Mouse (Mus musculus) monocyte, adult 2 months (primary cell): ENCODE measurements around the gene Pou6f1.
"Not testable (repeated sequence)": the region's sequence is repeated elsewhere in the genome, so short reads cannot be mapped to it uniquely, and the experiment has no call there.

ENCODE experiments used
- DNase-seq, 2 experiments: peaks; one replicate each; pipeline ENCODE4 v3.0.0; 2022; ENCODE audit warnings: low spot score in 2 of 2, low read depth in 1 of 2

Gene Pou6f1

GRCm38 (mm10) chr15:100621671-100622070 is 21.9 kb upstream of the Pou6f1 start:
- DNase-seq: not testable (repeated sequence)

GRCm38 (mm10) chr15:100619200-100619599 is 19.4 kb upstream of the Pou6f1 start:
- DNase-seq: no peak

GRCm38 (mm10) chr15:100616221-100616620 is 16.4 kb upstream of the Pou6f1 start:
- no peak for DNase-seq

GRCm38 (mm10) chr15:100615825-100616220 is 16.0 kb upstream of the Pou6f1 start:
- peak in 1 of 2 experiments; percentile 70 for DNase-seq

DNA sequence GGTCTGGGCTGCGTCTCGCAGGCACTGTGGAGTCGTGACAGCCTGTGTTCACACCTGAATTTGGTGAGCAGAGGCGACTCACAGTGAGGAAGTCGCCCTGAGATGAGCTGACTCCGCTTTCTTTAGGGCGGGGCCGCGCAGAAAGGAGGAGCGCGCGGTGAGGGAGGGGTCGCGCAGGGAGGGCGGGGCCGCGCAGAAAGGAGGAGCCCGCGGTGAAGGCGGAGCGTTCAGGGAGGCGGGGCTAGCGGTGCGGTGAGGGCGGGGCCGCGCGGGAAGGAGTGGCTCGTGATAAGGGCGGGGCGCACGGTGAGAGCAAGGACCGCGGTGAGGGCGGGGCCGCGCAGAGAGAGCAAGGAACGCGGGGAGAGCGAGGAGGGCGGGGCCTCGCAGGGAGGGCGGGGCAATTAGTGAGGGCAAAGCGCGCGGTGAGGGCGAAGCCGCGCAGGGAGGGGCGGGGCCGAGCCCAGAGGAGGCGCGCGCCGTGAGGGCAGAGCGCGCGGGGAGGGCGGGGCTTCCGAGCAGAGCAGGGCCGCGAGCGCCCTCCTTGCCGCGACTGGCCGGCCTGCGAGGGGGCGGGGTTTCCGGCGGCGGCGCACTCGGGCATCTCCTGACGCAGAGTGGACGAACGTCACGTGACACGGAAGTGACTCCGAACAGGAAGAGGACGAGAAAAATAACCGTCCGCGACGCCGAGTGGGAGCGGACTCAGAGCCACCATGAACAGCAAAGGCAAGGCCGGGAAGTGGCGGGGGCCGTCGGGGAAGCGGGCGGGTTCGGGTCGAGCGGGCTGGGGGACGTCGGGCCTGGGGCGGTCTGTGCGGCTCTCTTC is 15.4 kb upstream of the Pou6f1 start, which contains the start of gene Dazap2:
TSS of gene Dazap2 (plus strand) at position 354 of the 829 bp plus-strand sequence.
- DNase-seq: peak; percentile 93 to 97

- no peak for DNase-seq
Measured at GRCm38 (mm10) chr15:100614218-100614995, 14.6 kb upstream of the Pou6f1 start.

DNA sequence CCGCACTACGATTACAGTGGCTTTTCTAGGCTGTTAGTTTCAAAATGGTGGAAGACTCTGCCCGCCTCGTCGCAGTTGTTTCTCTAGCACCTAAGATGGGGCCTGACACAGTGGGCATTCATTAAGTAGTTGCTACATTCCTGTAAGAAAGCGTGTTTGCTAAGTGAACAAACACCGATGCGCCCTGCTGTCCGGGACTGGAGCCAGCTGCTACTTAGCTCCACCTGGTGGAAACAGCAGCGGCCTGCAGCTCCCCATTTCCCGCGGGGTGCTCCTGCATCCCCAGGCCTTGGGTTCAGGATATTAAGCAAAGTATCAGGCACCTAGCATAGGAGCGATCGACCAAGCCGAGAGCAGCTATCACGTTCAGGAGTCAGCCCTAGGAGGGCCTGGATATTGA is 13.8 kb upstream of the Pou6f1 start:
- peak in 1 of 2 experiments; percentile 55 for DNase-seq

GRCm38 (mm10) chr15:100612432-100612831 is 12.6 kb upstream of the Pou6f1 start:
- no peak for DNase-seq

DNA sequence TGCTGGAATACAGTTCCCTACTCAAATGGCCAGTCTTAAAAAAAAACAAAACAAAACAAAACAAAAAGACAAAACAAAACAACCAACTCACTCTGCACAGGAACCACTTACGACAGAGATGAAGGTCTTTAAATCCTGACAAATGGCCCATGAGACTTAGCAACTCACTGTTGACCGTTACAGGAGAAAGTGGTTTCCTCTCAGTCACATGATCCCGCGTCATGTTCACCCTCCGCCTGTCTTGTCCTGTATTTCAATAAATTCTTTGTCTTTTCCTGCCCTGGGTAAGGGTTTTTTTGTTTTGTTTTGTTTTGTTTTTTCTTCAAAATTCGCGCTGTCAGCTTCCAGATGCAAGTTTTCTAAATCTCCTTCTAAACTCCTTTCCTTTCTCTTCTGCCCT is 12.2 kb upstream of the Pou6f1 start:
- DNase-seq: no peak

- not testable (repeated sequence) for DNase-seq
Measured at GRCm38 (mm10) chr15:100606677-100607076, 6.9 kb upstream of the Pou6f1 start.

DNA sequence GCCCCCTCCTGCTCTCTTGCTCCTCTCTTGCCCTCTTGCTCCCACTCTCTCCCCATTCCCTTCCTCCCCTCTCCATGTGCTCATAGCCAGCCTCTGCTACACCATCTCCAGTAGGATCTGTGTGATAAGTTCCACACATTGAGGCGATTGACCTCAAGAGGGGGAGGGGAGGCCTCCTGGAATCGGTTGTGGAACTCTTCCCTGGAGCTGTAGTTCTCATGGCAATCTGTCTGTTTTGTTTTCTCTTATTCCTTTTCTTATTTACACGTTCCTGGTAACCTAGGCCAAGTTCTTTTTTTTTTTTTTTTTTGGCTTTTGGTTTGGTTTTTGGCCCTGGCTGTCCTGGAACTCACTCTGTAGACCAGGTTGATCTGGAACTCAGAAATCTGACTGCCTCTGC is 1.9 kb upstream of the Pou6f1 start:
- no peak for DNase-seq

DNA sequence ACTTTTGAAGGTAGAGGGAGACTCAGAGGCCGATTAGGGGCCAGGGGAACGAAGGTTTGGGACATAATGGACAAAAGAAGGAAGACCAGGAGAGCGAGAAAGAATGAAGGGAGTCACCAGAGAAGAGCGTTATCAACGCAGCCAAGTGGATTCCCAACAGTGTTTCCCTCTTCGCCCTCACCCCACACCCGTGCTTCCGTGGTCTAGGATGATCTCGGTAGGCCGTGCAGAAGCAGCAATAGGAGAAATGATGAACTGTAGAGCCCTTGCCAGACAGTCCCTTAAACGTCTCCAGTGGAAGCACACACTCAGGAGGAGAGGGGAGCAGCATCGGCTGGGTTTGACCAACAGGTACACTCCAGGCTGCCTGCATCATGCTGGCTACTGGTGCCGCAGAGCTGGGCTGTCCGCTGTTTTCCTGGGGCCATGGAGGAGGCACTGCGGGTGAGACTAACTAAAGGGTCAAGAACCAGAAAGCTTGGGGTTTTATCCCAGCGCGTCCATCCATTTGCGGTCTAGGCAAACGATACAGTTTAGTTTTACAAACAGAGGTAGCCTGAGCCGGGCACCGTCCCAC is 1.0 kb upstream of the Pou6f1 start:
- no peak for DNase-seq

DNA sequence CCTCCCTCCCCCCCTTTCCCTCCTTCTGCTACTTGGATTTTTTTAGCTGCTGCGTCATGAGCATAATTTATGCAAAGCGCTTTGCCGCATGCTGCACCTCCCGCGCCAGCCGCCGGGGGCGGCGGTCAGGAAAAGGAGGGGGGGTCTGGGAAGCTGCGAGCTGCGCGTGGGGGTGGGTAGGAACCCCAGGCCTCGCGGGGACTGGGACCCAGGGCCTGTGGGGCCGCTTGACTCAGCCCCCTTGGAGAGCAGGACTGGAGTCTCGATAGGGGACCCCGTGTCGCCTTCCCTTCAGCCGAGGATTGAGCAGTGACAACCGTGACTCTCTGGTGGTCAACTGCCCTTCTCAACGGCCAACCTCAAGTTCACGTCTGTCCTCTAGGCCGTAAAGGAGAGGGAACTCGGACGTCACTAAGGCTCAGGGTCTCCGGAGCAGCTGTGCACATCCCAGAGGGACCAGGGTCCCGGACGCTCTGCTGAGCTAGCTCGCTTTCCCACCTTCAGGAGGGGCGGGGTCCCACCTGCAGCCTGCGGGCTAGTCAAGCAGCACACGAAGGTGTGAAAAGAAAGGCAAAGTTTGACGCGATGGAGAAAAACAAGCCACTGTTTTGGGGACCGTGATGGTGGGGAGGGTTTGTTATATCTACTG is 387 bp upstream of the Pou6f1 start:
- peak in 1 of 2 experiments; percentile 51 for DNase-seq

DNA sequence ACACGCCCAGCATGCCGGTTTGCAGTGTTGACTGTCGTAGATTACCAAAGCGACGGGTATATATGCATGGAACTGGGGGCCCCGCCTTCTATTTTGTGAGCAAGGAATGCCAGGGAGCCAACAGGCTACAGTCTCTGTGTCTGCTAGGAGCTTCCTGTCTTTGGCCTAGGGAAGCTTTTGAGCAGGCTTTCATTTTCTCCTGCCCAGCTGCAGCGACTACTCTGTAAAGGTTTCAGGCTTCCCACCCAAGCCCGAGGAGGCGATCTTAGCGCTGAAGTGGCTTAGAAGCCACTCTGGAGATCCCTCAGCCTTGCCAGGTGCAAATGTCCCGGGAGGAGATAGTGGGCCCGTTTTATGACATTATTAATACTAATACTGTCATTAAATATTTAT is 905 bp downstream of the Pou6f1 start:
- peak in 1 of 2 experiments; percentile 19 for DNase-seq

- no peak for DNase-seq
Measured at GRCm38 (mm10) chr15:100598287-100598882, 1.4 kb downstream of the Pou6f1 start.

DNA sequence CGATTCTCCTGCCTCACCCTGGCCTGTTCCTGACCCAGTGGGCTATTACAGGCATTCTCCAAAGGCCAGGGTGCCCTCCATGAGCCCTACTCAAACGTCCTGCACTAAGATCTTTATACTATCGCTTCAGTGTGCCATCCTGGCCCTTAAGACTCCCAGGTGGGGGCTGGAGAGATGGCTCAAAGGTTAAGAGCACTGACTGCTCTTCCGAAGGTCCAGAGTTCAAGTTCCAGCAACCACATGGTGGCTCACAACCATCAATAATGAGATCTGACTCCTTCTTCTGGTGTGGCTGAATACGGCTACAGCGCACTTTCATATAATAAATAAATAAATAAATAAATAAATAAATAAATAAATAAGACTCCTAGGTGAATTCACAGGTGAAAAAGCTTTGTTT is 7.0 kb downstream of the Pou6f1 start:
- DNase-seq: no peak

DNA sequence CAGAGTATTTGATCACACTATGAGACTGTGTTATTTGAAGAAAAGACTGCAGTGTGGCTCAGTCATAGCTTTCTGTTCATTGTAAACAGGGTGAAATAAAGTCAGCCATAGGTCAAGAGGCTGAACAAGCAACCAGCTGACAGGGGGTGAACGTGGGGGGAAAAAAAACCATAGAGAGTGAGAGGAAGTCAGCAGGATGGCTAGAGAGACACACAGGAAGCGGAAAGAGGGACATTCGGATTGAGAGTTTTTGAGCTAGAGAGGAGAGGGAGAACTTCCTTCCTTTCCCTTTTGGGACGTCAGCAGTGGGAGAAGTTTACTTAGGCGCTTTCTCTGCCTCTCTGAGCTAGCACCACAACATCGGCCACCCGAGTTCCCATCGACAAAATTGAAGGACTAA is 9.3 kb downstream of the Pou6f1 start:
- DNase-seq: no peak

DNA sequence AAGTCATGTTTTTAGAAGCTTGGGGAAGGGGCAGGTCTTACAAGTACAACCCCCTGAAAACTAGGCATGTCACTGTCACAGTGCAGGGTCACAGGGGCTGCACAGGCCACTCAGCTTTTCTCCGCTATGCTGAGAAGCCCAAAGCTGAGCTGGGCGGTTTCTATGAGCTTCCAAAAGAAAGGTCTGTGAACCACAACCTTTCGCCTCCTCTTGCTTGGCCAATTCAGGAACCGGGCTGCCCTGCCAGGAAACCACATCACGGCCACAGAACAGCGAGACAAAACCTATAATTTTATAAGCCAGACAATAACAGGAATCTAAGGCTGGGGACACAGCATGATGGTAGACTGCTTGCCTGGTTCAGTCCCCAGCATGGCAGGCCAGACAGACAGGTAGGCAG is 11.5 kb downstream of the Pou6f1 start:
- DNase-seq: no peak

DNA sequence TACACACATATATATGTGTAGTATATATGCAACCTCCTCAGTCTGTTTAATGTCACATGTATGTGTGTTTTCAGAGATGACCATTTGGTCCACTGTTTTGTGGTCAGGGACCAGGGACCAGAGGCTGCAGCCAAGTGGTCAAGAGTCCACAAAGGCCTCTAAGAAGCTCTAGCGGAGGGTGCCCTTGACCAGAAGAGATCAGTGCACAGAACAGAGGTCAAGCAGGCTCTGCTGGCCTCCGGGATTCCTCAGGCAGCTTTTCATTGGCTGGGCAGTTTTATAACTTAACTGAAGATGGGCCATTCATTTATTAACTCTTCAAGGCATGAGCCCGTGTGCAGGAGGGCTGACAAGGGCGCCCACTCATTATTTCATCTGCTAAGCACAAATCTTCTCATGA is 12.6 kb downstream of the Pou6f1 start:
- DNase-seq: no peak

DNA sequence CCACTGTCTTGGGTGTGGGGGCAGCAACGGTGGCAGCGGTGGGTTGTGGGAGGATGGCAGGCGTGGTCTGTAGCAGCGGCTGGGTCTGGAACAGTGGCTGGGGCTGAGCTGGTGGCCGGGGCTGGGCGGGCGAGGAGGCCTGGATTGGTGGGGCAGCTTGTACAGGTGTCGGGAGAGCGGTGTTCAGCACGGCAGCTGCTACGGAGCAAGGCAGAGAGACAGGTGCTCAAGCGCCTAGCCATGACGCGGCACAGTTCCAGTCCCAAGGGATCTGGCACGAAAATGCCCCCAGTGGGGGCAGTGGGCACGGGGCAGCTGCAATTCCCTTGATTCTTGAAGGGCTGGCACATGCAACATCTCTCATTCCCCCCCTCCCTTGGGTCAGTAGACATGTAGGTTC is 13.9 kb downstream of the Pou6f1 start:
- DNase-seq: no peak

DNA sequence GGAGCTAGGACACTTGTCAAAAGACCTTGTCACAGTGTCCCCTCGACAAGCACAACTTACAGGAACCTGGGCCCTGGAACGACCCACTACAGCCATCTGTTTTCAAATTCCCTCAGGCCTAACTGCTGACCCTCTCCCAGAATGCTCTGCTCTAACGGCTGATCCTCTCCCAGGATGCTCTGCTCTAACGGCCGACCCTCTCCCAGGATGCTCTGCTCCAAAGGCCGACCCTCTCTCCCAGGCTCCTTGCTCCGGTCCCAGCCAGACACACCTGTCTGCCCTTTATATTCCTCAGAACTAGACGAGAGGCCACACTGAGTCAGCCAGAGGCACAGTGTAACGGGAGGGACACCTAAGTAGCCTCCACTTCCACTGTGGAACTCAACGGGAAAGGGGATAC is 19.7 kb downstream of the Pou6f1 start:
- no peak for DNase-seq
